Mouse (Mus musculus): ENCODE measurements around the gene Surf1. TPM values are rescaled to one million over a fixed set of nuclear protein-coding genes. Genes with fewer than 3 reads are reported as not detected.

Surf1 gene
- polyA plus RNA-seq, 1 experiment from 2014 or later = 86.9 TPM

DNA sequence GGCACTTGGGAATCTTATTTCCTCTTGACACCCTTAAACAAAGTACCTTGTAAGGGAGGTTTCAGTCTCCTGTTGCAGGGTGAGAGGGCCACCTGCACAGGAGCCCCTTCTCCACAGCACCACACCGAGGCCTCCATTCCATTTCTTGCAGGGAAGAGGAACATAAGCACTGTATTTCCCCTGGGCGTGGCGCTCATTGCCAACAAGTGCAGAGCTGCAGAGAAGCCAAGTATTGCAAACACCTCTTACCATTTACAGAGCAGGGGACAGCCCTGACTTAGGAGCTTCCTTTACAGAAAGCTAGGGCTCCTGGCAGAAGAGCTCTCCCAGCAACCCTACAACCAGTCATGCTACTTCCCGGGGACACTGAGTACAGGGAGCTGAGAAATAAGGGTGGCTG is 35.9 kb upstream of the Surf1 start:
- WGBS = 96% methylated on average over 4 of the region's 4 CpGs
- Histone ChIP-seq H3K36me3 (replicated peaks; ENCODE audit: control insufficient read depth, insufficient read depth) (peaks cover 70% of the 10 kb centered on the region), H3K9me3 (ENCODE audit: control insufficient read depth, low read length) (no peaks in the 10 kb centered on the region), H3K27ac (no peak overlapping the region), H3K9ac (no peak overlapping the region), H3K4me1 (replicated peaks; ENCODE audit: control insufficient read depth, insufficient read depth, low read length) (no peaks in the 10 kb centered on the region), H3K4me2 (replicated peaks) (no peak overlapping the region), H3K4me3 (replicated peaks; ENCODE audit: low read length) (no peak overlapping the region), H3K27me3 (ENCODE audit: control insufficient read depth, insufficient read depth, low read length) (no peaks in the 10 kb centered on the region)
- DNase-seq (ENCODE audit: low spot score) = no peak
- no peak for ATAC-seq (ENCODE audit: low FRiP score)

DNA sequence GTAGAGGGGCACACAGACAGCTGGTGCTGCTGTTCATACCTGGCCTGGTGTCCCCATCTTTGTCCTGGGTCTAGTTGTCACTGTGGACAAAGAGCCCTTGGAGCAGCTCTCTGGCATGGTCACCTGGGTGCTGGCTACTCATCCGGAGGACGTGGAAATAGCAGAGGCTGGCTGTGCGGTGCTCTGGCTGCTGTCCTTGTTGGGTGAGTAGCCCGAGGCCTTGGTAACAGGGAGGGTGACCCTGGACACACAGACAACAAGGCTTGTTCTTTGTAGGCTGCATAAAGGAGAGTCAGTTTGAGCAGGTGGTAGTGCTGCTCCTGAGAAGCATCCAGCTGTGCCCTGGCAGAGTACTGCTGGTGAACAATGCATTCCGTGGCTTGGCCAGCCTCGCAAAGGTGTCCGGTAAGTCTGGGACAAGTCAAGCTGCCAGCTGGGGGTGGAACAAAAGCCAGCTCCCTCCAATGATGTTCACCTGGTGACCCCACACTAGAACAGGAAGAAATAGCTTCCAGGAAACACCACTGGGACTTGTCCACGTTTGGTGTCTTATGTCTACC is 35.1 kb upstream of the Surf1 start:
- Histone ChIP-seq H3K9ac (no peak overlapping the region), H3K27ac (no peak overlapping the region), H3K4me1 (replicated peaks; ENCODE audit: control insufficient read depth, insufficient read depth, low read length) (no peaks in the 10 kb centered on the region), H3K36me3 (replicated peaks; ENCODE audit: control insufficient read depth, insufficient read depth) (peaks cover 63% of the 10 kb centered on the region), H3K4me3 (replicated peaks; ENCODE audit: low read length) (no peak overlapping the region), H3K4me2 (replicated peaks) (no peak overlapping the region), H3K27me3 (ENCODE audit: control insufficient read depth, insufficient read depth, low read length) (no peaks in the 10 kb centered on the region), H3K9me3 (ENCODE audit: control insufficient read depth, low read length) (no peaks in the 10 kb centered on the region)
- no peak for DNase-seq (ENCODE audit: low spot score)
- 87% methylated on average over 8 of the region's 8 CpGs for whole genome bisulfite sequencing
- no peak for ATAC-seq (ENCODE audit: low FRiP score)

DNA sequence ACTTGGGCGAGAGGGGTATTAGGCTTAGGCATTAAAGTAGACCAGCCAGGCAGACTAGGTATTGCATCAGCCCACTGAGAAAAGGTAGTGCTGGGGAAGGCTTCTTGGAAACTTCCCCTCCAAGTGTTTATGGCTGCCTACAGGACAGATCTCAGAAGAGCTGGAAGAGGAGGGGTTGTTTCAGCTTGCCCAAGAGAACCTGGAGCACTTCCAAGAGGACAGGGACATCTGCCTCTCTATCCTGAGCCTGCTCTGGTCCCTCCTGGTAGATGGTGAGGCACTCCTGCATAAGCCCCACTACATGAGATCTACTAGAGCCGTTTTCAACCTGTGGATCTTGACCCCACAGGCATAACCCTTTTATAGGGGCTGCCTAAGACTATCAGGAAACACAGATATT is 34.1 kb upstream of the Surf1 start:
- H3K9me3 ChIP-seq (ENCODE audit: control insufficient read depth, low read length) = no peaks in the 10 kb centered on the region
- no peak overlapping the region for H3K9ac ChIP-seq
- no peak for ATAC-seq (ENCODE audit: low FRiP score)
- no peaks in the 10 kb centered on the region for H3K4me1 ChIP-seq (replicated peaks; ENCODE audit: control insufficient read depth, insufficient read depth, low read length)
- H3K4me2 ChIP-seq (replicated peaks) = no peak overlapping the region
- no peaks in the 10 kb centered on the region for H3K27me3 ChIP-seq (ENCODE audit: control insufficient read depth, insufficient read depth, low read length)
- H3K36me3 ChIP-seq (replicated peaks; ENCODE audit: control insufficient read depth, insufficient read depth) = peaks cover 52% of the 10 kb centered on the region
- 91% methylated on average over 2 of the region's 2 CpGs for WGBS
- no peak overlapping the region for H3K27ac ChIP-seq
- no peak for DNase-seq (ENCODE audit: low spot score)
- no peak overlapping the region for H3K4me3 ChIP-seq (replicated peaks; ENCODE audit: low read length)

DNA sequence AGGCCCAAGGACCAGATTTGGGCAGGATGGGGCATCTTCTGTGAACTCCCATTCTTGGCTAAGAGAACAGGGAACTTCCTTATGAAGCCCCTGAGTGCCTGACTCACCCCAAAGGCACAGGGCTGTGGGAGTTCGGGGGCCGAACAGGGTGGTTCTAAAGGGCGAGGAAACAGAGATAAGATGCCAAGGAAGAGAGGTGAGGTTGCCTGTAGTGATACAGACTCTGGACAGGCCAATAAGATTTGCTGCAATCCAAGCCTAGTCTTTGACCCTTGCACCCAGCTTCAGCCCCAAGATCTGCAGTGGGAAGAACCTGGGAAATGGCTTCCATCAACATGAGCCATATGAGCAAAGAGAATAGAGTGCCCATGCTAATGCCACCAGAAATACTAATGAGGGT is 26.9 kb upstream of the Surf1 start:
- ATAC-seq (ENCODE audit: low FRiP score) = no peak
- 83% methylated on average over 3 of the region's 3 CpGs for WGBS

DNA sequence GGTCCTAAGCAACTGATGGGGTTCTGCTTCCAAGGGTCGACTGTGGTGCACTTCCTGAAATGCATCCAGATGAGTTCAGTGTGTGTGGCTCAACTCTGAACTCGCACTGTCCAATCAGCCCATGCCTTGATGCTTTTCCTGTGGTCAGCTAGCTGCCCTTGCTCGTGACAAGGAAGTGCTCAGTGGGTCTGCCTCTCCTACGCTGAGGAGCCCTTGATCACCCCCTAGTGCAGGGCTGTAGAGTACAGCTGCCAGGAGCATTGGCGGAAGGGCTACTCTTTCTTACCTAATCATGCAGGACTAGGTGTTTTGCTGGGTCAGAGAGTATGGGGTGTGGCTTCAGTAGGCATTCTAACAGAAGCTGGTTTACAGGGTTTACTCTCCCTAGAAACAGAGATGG is 25.2 kb upstream of the Surf1 start:
- no peaks in the 10 kb centered on the region for H3K36me3 ChIP-seq (replicated peaks; ENCODE audit: control insufficient read depth, insufficient read depth)
- no peak overlapping the region for H3K4me3 ChIP-seq (replicated peaks; ENCODE audit: low read length)
- H3K27ac ChIP-seq = no peak overlapping the region
- H3K4me1 ChIP-seq (replicated peaks; ENCODE audit: control insufficient read depth, insufficient read depth, low read length) = no peaks in the 10 kb centered on the region
- H3K4me2 ChIP-seq (replicated peaks) = no peak overlapping the region
- WGBS = 52% methylated on average over 5 of the region's 5 CpGs
- DNase-seq (ENCODE audit: low spot score) (no peak), ATAC-seq (ENCODE audit: low FRiP score) (no peak)
- no peaks in the 10 kb centered on the region for H3K9me3 ChIP-seq (ENCODE audit: control insufficient read depth, low read length)
- H3K27me3 ChIP-seq (ENCODE audit: control insufficient read depth, insufficient read depth, low read length) = no peaks in the 10 kb centered on the region
- H3K9ac ChIP-seq = no peak overlapping the region

More for the DNA sequence above, 26.9 kb upstream of the Surf1 start:
- Histone ChIP-seq H3K4me2 (replicated peaks) (no peak overlapping the region), H3K9me3 (ENCODE audit: control insufficient read depth, low read length) (no peaks in the 10 kb centered on the region), H3K9ac (no peak overlapping the region), H3K4me3 (replicated peaks; ENCODE audit: low read length) (no peak overlapping the region), H3K27me3 (ENCODE audit: control insufficient read depth, insufficient read depth, low read length) (no peaks in the 10 kb centered on the region), H3K36me3 (replicated peaks; ENCODE audit: control insufficient read depth, insufficient read depth) (peaks cover 9% of the 10 kb centered on the region; the same call in 1 of the 2 replicates), H3K27ac (no peak overlapping the region), H3K4me1 (replicated peaks; ENCODE audit: control insufficient read depth, insufficient read depth, low read length) (no peaks in the 10 kb centered on the region)
- DNase-seq (ENCODE audit: low spot score) = no peak

DNA sequence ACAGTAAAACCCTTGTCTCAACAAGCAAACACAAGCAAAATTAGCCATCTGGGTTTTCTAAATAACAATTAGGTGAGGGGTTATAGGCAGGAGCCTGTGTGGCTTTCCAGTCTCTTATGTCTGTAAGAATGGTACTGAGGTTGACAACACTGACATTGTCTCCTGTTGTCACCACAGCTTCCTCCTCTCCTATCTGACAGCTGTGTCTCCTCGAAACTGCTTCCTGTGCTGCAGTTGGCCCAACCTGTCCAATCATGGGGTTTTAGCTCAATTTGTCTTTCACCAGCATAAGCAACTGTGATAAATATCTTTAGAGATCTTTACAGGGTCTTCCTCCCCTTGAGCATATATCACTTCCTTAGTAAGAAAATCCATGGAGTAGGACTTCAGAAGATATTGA is 20.1 kb upstream of the Surf1 start:
- no peak overlapping the region for H3K4me3 ChIP-seq (replicated peaks; ENCODE audit: low read length)
- no peak overlapping the region for H3K4me2 ChIP-seq (replicated peaks)
- no peak overlapping the region for H3K9ac ChIP-seq
- WGBS = 80% methylated on average over 1 of the region's 1 CpGs
- 0 out of 2 replicates have a peak, but pooled peaks cover 1% of the 10 kb centered on the region for H3K36me3 ChIP-seq (replicated peaks; ENCODE audit: control insufficient read depth, insufficient read depth)
- DNase-seq (ENCODE audit: low spot score) (no peak), ATAC-seq (ENCODE audit: low FRiP score) (no peak)
- no peaks in the 10 kb centered on the region for H3K27me3 ChIP-seq (ENCODE audit: control insufficient read depth, insufficient read depth, low read length)
- H3K4me1 ChIP-seq (replicated peaks; ENCODE audit: control insufficient read depth, insufficient read depth, low read length) = peaks cover 13% of the 10 kb centered on the region
- H3K27ac ChIP-seq = no peak overlapping the region
- H3K9me3 ChIP-seq (ENCODE audit: control insufficient read depth, low read length) = no peaks in the 10 kb centered on the region

DNA sequence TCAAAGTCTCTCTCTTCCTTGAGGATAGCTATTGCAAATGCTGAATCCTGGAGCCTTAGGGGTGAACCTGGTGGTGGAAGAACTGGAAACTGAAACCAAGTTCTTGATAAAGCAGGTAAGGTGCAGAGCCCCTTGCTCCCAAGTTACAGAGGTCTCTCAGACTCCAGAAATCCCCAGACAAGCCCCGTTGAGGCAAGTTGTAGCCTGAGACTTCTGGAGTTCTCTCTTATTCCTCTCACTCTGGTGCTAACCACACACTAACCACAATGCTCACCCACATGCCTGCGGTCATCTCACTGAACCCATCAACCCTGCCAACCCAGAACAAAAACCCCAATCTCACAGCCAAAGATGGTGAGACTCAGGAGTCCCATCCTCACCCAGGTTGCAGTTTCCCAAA is 19.0 kb upstream of the Surf1 start:
- WGBS = 94% methylated on average over 2 of the region's 2 CpGs
- H3K4me1 ChIP-seq (replicated peaks; ENCODE audit: control insufficient read depth, insufficient read depth, low read length) = peaks cover 17% of the 10 kb centered on the region
- 0 out of 2 replicates have a peak, but pooled peaks cover 12% of the 10 kb centered on the region for H3K36me3 ChIP-seq (replicated peaks; ENCODE audit: control insufficient read depth, insufficient read depth)
- DNase-seq (ENCODE audit: low spot score) (no peak), ATAC-seq (ENCODE audit: low FRiP score) (no peak)
- no peak overlapping the region for H3K27ac ChIP-seq
- H3K9me3 ChIP-seq (ENCODE audit: control insufficient read depth, low read length) = no peaks in the 10 kb centered on the region
- H3K9ac ChIP-seq = no peak overlapping the region
- H3K4me2 ChIP-seq (replicated peaks) = no peak overlapping the region
- no peak overlapping the region for H3K4me3 ChIP-seq (replicated peaks; ENCODE audit: low read length)
- no peaks in the 10 kb centered on the region for H3K27me3 ChIP-seq (ENCODE audit: control insufficient read depth, insufficient read depth, low read length)

DNA sequence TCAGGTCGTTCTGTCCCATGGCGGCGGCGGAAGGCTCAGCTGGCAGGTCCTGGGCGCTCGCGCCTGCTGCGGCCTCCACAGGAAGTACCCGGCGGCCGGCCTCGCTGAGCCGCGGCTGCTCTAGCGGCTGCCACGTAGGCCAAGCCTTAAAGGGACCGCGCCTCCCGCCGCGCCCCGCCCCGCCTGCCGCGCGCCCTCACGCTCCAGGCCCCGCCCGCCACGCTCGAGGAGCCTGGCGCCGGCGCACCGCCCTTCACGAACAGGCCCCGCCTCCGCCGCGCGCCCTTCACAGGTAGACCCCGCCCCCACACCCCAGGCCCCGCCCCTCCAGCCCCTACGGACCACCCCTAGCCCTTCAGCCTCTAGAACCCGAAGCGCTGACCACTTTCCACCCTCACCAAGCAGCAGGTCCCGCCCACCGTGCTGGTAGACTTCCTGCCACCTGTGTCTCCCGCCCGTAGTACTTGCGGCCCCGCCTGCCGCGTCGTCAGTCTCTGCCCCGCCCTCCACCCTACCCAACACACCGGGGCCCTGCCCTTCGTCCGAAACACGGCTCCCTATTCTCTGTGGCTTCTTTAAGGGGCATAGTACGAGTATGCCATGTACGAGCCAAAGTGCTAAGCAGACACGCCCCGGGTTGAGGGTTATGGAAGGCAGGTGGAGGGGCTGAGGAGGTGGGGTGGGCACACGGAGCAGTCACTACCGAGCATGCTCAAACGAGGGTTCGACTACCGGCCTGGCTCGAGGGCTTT is 17.1 kb upstream of the Surf1 start, which contains the start of the genes Surf4 and Stkld1:
Gene Surf4 (minus strand): TSS at position 625 of the 752 bp plus-strand sequence.
Gene Stkld1 (plus strand): TSS at position 744 of the 752 bp plus-strand sequence.
- DNase-seq (ENCODE audit: low spot score) = peak; percentile 88
- 1% methylated on average over 62 of the region's 70 CpGs for WGBS

DNA sequence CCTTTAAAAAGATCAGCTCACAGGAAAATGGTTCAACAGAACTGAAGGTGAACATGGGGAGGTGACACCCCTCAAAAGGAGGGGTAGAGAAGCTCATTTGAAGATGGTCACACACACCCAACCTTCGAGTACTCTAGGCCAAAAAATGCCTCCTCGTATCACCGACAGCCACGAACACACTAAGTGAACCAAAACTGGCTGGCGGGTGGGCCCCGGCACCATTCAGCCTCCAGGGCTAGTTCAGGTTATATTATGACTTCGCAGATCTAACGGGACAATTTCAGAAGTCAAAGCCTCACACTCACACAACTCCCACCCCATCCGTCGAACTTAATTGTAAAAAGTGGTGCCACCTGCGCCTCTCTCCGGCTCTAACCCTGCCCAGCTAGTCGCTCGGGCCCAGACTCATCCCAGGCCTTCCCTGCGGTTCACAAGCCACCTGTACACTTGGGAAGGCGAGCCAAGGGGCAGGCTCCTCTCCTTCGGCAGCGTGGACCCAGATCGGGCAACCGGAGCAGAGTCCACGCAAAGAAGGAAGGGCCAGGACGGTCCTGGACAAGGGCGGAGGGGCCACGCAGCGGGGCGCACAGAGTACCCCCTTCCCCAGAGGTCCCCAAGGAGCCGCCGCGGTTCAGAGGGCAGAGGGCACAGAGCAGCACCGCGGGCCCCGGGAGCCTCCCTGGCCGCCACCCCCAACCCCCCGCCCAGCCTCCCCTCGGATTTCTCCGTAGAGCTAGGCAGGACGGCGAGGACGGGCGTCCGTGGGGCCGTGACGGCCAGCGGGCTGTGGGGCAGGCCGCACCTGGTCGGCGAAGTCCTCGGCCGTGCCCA is 16.4 kb upstream of the Surf1 start:
- Histone ChIP-seq H3K4me2 (replicated peaks) (peak overlapping the region; percentile 94), H3K27me3 (ENCODE audit: control insufficient read depth, insufficient read depth, low read length) (no peaks in the 10 kb centered on the region), H3K4me3 (replicated peaks; ENCODE audit: low read length) (peak overlapping the region; percentile 71), H3K4me1 (replicated peaks; ENCODE audit: control insufficient read depth, insufficient read depth, low read length) (peaks cover 17% of the 10 kb centered on the region), H3K36me3 (replicated peaks; ENCODE audit: control insufficient read depth, insufficient read depth) (0 out of 2 replicates have a peak, but pooled peaks cover 26% of the 10 kb centered on the region), H3K27ac (peak overlapping the region; percentile 73), H3K9me3 (ENCODE audit: control insufficient read depth, low read length) (no peaks in the 10 kb centered on the region), H3K9ac (peak overlapping the region; percentile 89)
- ATAC-seq (ENCODE audit: low FRiP score) (peak; percentile 58; the same call in 1 of the 2 replicates), DNase-seq (ENCODE audit: low spot score) (no peak)
- 2% methylated on average over 48 of the region's 49 CpGs for WGBS

More for the DNA sequence above, 17.1 kb upstream of the Surf1 start, which contains the start of the genes Surf4 and Stkld1:
- 0 out of 2 replicates have a peak, but pooled peaks cover 25% of the 10 kb centered on the region for H3K36me3 ChIP-seq (replicated peaks; ENCODE audit: control insufficient read depth, insufficient read depth)
- no peaks in the 10 kb centered on the region for H3K27me3 ChIP-seq (ENCODE audit: control insufficient read depth, insufficient read depth, low read length)
- H3K4me3 ChIP-seq (replicated peaks; ENCODE audit: low read length) = peak within 1 kb of the TSS; percentile 71
- H3K9me3 ChIP-seq (ENCODE audit: control insufficient read depth, low read length) = no peaks in the 10 kb centered on the region
- H3K27ac ChIP-seq = peak within 1 kb of the TSS; percentile 73
- peak within 1 kb of the TSS; percentile 89 for H3K9ac ChIP-seq
- peaks cover 17% of the 10 kb centered on the region for H3K4me1 ChIP-seq (replicated peaks; ENCODE audit: control insufficient read depth, insufficient read depth, low read length)
- ATAC-seq (ENCODE audit: low FRiP score) = peak; percentile 96
- peak within 1 kb of the TSS; percentile 94 for H3K4me2 ChIP-seq (replicated peaks)
